Mouse (Mus musculus) urinary bladder, postnatal 4 days (tissue): ENCODE measurements around the gene Gm20388.

ENCODE experiments used
- DNase-seq, 2 experiments: peaks; one replicate each; pipeline ENCODE4 v3.0.0; 2021 to 2022; ENCODE audit warnings: low spot score in 2 of 2

The Gm20388 gene

DNA sequence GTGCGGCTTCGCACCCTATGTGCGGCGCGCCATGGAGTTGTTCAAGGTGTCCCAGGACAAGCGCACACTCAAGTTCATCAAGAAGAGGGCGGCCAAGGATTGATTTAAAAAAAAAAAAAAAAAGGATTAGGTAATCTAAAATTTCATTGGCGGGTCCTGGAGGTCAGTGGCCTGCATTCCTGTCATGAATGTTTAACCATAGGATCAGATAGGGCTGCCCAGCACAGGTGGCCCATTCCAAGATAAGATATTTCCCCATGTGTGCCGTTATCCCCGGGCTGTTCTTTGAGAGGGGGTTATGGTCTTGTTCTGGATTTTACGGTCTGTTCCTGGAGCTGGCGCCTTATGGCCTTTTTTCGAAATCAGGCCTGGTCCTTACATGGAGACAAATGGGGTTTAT is 2926.1 kb downstream of the Gm20388 start:
- no peak for DNase-seq

DNA sequence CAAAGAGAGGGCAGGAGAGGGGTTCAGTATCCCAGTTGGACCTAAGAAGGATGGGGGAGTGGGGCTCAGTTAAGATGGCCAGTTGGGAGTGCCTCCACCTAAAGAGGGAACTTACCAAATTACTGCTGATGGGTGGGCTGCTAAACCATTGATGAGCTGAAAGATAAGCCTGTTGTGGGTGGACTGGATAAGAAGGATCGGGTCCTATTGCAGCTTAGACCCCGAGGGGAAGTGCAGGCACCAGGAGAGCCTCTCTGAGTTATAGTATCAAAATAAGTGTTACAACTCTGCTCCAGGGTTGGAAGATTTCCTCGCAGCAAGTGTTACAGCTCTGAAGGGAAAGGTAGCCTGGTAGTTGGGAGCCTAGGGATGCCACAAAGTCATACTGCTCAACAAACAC is 2933.5 kb downstream of the Gm20388 start:
- no peak for DNase-seq

DNA sequence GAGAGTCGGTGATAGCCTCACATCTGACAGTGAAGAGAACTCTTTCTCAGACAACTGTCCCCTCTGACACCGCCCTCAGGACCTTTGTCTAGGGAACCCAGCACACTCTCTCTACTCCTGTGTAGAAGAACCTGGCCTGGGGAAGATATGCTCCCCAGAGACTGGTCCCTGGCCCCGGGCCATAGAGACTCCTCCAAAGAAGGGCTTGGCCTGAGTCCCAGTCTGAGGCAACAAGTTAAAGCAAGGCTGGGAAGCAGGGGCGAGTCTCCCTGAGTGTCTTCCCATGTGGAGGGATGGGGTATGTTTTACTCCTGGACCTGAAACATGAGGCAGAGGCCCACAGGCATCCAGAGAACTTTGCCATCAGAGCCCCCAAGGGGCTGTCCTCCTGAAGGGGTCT is 2935.0 kb downstream of the Gm20388 start:
- DNase-seq, result peak; percentile 60 to 72

- no peak for DNase-seq
Observed at GRCm38 (mm10) chr8:122847829-122848561, 2937.4 kb downstream of the Gm20388 start, which contains the start of gene Cdh15. TSS of gene Cdh15 (plus strand) at chr8:122847966.

GRCm38 (mm10) chr8:122849152-122849910 is 2938.7 kb downstream of the Gm20388 start:
- no peak for DNase-seq

DNA sequence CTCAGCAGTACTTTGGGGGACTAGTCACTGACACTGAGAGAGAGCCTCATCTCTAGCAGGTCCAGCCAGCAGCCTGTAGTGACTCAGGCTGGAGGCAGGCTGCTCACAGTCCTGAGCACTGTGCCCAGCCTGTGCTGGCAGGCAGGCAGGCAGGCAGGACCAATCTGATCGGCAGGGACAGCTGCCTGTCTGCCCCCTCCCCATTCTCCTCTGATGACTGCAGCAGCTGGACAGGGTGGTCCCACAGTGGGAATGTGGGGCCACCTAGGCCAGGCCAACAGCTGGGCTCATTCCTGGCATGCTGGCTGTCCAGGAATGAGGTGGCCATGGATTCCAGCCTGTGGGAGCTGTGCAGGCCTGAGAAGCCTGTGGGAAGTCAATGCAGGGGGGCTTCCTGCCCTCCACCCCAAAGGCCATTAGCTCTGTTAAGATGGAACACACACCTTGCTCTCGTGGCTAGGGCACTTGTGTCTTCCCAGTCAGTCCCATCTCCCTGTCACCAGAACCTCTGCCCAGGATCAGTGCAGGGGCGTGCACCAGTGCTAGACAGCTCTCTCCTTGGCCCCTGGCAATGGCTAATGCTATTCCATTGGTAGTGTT is 2940.1 kb downstream of the Gm20388 start:
- DNase-seq, result no peak

DNA sequence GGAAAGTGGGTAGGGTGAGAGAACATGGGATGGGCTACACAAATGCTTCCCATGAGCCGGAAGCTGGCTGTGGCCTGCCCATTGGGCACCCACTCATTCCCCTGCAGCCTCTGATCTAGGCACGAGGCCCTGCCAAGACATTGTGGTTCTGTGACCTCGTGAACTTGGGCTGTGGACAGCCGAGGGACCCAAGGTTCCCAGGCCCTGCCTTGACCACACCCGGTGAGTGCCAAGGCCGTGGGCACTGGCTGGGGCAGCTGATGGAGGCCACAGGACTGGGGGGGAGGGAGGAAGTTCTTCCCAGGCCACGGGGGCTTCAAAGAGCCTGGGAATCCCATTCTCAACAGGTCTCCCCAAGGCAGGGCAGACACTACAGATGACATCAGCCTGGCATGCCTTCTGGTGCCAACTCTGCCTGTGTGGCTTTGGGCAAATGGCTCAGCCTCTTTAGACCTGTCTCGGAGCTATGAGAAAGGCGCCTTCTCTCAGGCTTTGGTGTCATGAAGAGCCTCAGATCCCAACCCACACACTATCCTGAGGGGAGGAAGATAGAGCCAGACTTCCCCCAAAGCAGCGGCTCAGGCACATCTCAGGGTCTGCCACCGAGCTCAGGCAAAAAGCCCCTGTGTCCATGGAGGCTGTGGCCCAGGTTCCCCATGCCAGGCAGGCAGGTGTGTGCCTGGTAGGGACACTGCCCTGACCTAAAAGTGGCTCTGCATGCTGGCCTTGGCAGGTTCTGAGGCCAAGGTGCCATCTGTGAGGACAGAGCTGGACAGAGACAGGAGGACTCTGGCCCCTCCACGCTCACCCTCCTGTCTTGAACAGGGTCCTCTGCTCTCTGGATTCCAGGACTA is 2941.3 kb downstream of the Gm20388 start:
- no peak for DNase-seq

DNA sequence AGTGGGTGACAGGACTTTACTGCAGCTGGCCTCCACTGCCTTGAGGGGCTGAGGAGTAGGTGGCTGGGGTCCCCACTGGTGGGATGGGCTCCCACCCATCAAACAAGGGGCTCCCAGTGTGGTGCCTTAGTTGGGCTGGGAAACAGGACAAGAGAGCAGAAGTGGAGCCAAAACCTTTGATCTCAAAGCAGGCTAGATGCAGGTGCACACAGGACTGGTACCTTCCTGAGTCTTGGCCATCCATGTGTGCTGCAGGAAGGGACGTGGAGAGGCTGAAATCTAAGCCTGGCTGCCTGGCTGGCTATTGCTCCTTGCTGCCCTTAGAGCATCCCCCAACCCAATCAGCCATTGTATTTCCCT is 2941.9 kb downstream of the Gm20388 start:
- no peak for DNase-seq

DNA sequence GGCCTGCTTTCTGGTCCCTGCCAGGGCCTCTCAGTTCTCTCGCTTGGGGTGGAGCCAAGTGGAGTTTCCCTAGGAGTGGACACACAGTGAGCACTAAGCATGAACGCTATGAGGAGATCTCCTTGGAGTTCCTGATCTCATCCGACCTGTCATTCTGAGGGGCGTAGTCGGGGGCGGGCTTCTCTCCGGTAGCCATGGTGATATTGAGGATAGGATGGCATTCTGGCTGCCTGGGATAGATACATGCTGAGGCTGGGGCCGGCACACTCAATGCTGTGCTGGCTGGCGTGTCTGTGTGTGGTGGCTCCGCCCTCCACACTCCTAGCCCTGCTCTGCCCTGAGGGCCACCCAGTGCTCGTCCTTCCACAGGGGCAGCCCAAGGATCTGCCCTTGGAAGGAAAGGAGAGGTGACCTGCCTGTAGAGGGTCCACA is 2942.7 kb downstream of the Gm20388 start:
- DNase-seq, result no peak

DNA sequence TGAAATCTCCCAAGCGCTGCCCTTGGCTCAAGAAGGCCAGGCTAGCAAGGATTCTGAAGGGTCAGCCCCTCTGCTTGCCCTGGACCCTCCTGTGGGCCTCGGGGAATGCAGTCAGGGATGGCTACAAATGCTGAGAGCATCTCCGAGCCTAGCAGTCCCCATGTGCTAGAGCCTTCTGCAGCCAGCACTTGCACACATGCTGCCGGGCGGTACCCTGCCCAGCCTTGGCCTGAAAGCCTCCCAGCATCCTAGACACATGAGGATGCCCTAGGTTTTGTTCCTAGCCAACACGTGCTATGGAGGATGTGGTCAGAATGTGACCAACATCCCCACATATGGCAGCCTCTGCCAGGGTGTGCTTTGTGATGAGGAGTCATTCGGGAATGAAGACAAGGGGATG is 2943.7 kb downstream of the Gm20388 start:
- no peak for DNase-seq

DNA sequence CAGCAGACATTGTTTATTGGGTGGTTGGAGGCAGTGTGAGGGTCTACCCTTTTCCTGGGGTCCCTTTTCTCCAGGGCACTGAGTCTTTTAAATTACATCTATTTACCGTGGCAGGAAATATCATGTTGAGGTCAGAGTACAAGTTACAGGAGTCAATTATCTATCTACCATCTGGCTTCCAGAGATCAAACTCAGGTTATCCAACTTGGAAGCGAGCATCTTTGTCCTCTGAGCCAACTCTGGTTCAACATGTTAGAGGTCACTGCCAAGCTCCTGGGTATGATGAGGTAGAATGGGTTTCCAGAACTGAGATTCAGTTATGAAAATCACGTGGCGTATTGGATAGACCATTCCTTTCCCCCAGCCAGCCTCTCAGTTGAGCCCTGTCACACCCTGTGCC is 2944.5 kb downstream of the Gm20388 start:
- no peak for DNase-seq

GRCm38 (mm10) chr8:122856288-122856687 is 2945.6 kb downstream of the Gm20388 start:
- DNase-seq, result no peak

DNA sequence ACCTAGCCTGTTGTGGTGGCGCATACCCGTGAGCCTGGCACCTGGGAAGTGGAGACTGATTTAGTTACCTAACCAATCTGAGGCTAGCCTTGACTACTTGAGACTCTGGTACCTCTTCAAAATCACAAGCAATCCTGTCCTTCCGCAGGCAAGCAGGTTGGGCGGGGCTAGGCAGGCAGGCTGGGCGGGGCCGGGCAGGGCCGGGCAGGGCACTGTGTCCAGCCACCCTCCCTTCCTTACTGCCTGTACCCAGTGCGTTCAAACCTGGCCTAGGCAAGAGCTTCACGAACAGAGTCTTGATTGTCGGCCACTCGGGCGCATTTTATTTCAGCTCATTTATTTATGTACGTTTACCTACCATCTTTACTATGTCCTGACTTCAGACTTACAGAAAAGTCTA is 2949.2 kb downstream of the Gm20388 start:
- DNase-seq, result no peak

DNA sequence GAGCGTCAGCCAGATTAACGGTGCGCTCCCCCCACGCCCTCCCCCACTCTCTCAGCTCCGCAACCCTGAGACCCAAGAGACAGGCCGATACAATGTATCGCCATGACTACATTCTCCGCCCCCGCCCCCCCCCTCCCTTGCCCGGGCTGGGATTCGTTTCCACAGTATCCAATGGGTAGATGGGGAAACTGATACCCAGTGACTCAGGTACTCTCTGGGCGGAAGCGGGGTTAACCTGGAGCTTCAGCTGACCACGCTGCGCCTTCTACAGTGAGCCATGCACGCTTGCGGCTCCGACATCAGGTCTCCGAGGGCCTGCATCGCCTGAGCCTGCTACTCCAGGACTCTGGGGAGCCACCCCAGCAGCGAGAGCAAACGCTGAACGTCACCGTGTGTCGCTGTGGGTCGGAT is 2954.1 kb downstream of the Gm20388 start:
- DNase-seq, result no peak

GRCm38 (mm10) chr8:122865441-122865840 is 2954.8 kb downstream of the Gm20388 start:
- DNase-seq, result no peak

GRCm38 (mm10) chr8:122866231-122866630 is 2955.6 kb downstream of the Gm20388 start:
- no peak for DNase-seq

- no peak for DNase-seq
Observed at GRCm38 (mm10) chr8:122867982-122868381, 2957.3 kb downstream of the Gm20388 start.

DNA sequence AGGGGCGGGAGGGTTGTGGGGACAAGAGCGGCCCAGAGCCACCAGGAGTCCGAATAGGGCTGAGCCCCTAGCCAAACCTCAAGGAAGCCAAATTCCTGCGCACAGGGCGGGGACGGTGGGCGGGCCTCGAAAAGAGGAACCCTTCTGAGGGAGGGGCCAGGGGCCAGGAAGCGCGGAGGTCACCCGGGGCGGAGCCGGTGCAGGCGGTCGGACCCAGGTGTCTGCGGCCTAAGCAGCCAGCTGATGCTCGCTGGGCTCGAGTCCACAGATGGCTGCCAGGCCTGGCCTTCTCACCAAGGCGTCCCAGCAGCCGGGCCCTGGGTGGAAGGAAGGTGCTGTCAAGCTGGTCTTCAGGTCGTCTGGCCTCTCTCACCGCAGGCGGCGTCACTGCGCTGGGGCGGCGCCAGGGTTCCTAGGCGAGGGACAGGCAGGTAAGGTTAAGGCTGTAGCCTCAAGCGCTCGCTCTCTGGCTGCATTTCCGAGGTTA is 2959.8 kb downstream of the Gm20388 start:
- peak in 1 of 2 experiments; percentile 33 for DNase-seq

DNA sequence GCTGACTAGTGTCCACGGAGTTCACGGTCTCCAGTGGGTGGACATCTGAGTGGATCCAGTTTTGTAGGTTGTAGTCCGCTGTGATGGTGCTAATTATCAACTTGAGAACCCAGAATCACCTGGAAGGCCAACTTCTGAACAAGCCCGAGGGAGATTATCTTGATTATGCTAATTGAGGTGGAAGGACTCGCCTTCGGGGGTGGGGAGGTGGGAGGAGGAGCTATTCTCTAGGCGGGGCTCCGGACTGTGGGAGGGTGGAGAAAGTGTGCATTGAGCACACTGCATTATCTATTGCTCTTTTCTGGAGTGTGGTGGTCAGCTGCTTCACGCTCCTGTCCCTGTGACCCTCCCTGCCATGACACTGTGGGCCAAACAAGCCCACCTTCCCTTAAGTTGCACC is 2961.0 kb downstream of the Gm20388 start:
- DNase-seq, result no peak

DNA sequence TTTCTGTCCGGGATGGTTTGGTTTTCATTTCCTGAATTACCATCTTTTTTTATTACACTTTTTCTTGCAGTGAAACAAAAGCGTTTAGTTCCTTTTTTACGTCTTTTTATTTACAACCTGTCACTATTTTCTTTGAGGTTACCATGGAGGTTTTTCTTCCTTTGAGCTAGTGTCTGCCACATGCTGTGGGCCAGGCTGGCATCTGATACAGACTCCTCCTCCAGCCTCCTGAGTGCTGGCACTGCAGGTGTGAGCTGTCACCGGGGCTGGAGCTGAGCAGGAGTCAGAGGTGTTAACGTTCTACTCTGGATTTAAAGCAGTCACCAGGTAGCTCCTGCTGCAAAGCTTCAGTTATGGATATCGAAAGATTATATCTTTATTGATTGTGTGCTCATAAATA is 2962.5 kb downstream of the Gm20388 start:
- no peak for DNase-seq

- DNase-seq, result no peak
Observed at GRCm38 (mm10) chr8:122875186-122875585, 2964.5 kb downstream of the Gm20388 start.

DNA sequence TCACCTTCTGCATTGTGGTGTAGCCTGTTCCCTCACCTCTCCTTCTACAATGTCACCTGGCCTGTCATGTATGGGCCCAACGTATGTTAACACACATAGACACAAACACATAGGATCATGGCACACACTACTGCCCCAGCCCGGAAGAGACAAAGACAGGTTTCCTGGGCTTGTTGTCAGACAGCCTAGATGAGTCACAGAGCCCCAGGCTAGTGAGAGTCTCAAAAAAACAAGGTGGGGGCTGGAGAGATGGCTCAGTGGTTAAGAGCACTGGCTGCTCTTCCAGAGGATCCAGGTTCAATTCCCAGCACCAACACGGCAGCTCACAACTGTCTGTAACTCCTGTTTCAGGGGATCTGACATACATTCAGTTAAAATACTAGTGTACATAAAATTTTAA is 2967.6 kb downstream of the Gm20388 start:
- no peak for DNase-seq
